Mouse (Mus musculus): ENCODE data around the gene 4930595D18Rik.

The 4930595D18Rik gene

GRCm38 (mm10) chr12:111137079-111137478 is 47.2 kb downstream of the 4930595D18Rik start:
- DNase-seq (ENCODE audit: low spot score in 2 of 2), result no peak

GRCm38 (mm10) chr12:111135953-111136352 is 48.3 kb downstream of the 4930595D18Rik start:
- DNase-seq (ENCODE audit: low spot score in 2 of 2), result no peak

GRCm38 (mm10) chr12:111134791-111135733 is 49.2 kb downstream of the 4930595D18Rik start:
- no peak for DNase-seq (ENCODE audit: low spot score in 2 of 2)

GRCm38 (mm10) chr12:111134169-111134568 is 50.1 kb downstream of the 4930595D18Rik start:
- DNase-seq (ENCODE audit: low spot score in 2 of 2), result no peak

GRCm38 (mm10) chr12:111125666-111126065 is 58.6 kb downstream of the 4930595D18Rik start:
- no peak for DNase-seq (ENCODE audit: low spot score in 2 of 2)

GRCm38 (mm10) chr12:111124601-111125260 is 59.6 kb downstream of the 4930595D18Rik start:
- no peak for DNase-seq (ENCODE audit: low spot score in 2 of 2)

- no peak for DNase-seq (ENCODE audit: low spot score in 2 of 2)
Measured at GRCm38 (mm10) chr12:111122332-111122852, 61.9 kb downstream of the 4930595D18Rik start.

GRCm38 (mm10) chr12:111120976-111121645 is 63.2 kb downstream of the 4930595D18Rik start:
- DNase-seq (ENCODE audit: low spot score in 2 of 2), result no peak

- no peak for DNase-seq (ENCODE audit: low spot score in 2 of 2)
Measured at GRCm38 (mm10) chr12:111119506-111120085, 64.7 kb downstream of the 4930595D18Rik start.

GRCm38 (mm10) chr12:111114593-111114992 is 69.7 kb downstream of the 4930595D18Rik start:
- no peak for DNase-seq (ENCODE audit: low spot score in 2 of 2)

GRCm38 (mm10) chr12:111111176-111111575 is 73.1 kb downstream of the 4930595D18Rik start:
- DNase-seq (ENCODE audit: low spot score in 2 of 2), result no peak
